Mouse (Mus musculus): Measurements from ENCODE around the gene Lrwd1. TPM values are rescaled to one million over a fixed set of nuclear protein-coding genes. Genes with fewer than 3 reads are reported as not detected.
A peak's percentile ranks its signal among the peaks of the same experiment; 100 is the strongest.

Lrwd1 gene
- polyA plus RNA-seq, 1 experiment from 2014 or later = 37.6 TPM

GRCm38 (mm10) chr5:136084891-136085651 lies 50.8 kb downstream of the Lrwd1 start:
- Histone ChIP-seq H3K36me3 (ENCODE audit: control insufficient read depth, insufficient read depth, low read length) (no peaks in the 10 kb centered on the region), H3K27me3 (ENCODE audit: control insufficient read depth, insufficient read depth, low read depth, low read length) (peaks cover 14% of the 10 kb centered on the region), H3K9ac (ENCODE audit: low read length) (0 out of 2 replicates have a peak overlapping the region, but pooled peaks have one; percentile 19), H3K9me3 (ENCODE audit: control insufficient read depth, low read length) (no peaks in the 10 kb centered on the region), H3K27ac (ENCODE audit: low read length) (no peak overlapping the region), H3K4me3 (ENCODE audit: low read length) (peak overlapping the region; percentile 59), H3K4me1 (replicated peaks; ENCODE audit: control insufficient read depth, insufficient read depth, low read length) (peaks cover 11% of the 10 kb centered on the region; the same call in 1 of the 2 replicates), H3K4me2 (ENCODE audit: low read depth, low read length) (peak overlapping the region; percentile 95)
- ATAC-seq (ENCODE audit: low read depth) = no peak
- 22% methylated on average over 21 of the region's 21 CpGs for WGBS

DNA sequence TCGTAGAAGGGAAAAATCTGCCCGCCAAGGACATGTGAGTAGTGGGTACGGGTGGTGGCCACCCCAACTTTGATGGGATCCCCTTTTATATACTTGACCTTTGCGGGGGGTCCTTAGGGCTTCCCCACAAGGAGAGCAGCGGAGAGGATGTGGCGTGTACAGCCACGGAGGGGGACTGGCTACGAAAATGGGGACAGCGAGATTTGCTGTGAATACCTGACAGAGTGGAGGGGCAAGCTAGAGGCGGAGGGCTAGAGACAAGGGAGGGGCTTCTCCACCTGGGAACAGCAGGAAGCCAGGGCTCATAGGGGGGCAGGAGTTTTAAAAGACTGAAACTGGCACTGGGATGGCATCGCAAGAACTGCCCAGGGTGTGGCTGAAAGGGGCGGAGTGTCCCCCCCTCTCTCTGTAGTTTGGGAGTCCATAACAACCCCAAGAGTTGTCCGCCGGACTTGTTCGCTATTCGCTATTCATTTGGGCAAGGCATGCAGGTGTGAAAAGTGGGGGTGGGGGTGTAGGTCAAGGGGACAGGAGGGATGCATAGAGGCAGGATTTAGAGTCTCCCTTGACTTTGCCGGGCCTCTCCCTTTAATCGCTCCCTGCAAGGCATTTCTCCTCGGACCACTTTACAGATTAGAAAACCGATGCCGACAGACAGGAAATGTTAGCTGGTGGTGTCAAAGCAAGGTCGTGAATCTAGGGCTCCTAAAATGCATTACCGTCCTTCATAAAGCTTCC lies 51.6 kb downstream of the Lrwd1 start:
- Histone ChIP-seq H3K27me3 (ENCODE audit: control insufficient read depth, insufficient read depth, low read depth, low read length) (peaks cover 14% of the 10 kb centered on the region), H3K4me3 (ENCODE audit: low read length) (peak overlapping the region; percentile 59), H3K9ac (ENCODE audit: low read length) (peak overlapping the region; percentile 68), H3K36me3 (ENCODE audit: control insufficient read depth, insufficient read depth, low read length) (no peaks in the 10 kb centered on the region), H3K27ac (ENCODE audit: low read length) (no peak overlapping the region), H3K4me2 (ENCODE audit: low read depth, low read length) (peak overlapping the region; percentile 95), H3K4me1 (replicated peaks; ENCODE audit: control insufficient read depth, insufficient read depth, low read length) (peaks cover 11% of the 10 kb centered on the region; the same call in 1 of the 2 replicates), H3K9me3 (ENCODE audit: control insufficient read depth, low read length) (no peaks in the 10 kb centered on the region)
- 3% methylated on average over 23 of the region's 23 CpGs for WGBS
- peak; percentile 37 for ATAC-seq (ENCODE audit: low read depth)

GRCm38 (mm10) chr5:136083669-136084107 lies 52.2 kb downstream of the Lrwd1 start, which contains the start of gene Rasa4:
Rasa4 (plus strand) TSS chr5:136083916.
- H3K27ac ChIP-seq (ENCODE audit: low read length) = no peak within 1 kb of the TSS
- under 1% methylated on average over 21 of the region's 28 CpGs for WGBS
- peak within 1 kb of the TSS; percentile 68 for H3K9ac ChIP-seq (ENCODE audit: low read length)

DNA sequence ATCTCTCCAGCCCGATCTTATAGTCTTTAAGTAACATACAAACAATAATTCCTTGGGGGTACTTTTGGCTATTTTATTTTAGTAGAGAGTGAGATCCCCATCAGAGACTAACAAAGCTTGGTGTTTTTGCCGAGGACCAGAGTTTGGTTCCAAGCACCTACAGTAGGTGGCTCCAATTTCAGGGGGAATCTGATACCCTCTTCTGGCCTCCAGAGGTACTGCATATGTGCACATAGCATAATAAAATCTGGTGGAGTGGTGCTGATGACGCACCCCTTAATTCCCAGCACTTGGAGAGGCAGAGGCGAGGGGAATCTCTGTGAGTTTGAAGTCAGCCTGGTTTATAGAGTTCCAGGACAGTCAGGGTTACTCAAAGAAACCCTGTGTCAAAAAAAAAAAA lies 53.5 kb downstream of the Lrwd1 start:
- WGBS = 74% methylated on average over 4 of the region's 4 CpGs
- Histone ChIP-seq H3K36me3 (ENCODE audit: control insufficient read depth, insufficient read depth, low read length) (no peaks in the 10 kb centered on the region), H3K4me2 (ENCODE audit: low read depth, low read length) (no peak overlapping the region), H3K4me3 (ENCODE audit: low read length) (no peak overlapping the region), H3K4me1 (replicated peaks; ENCODE audit: control insufficient read depth, insufficient read depth, low read length) (peaks cover 11% of the 10 kb centered on the region; the same call in 1 of the 2 replicates), H3K9me3 (ENCODE audit: control insufficient read depth, low read length) (no peaks in the 10 kb centered on the region), H3K27ac (ENCODE audit: low read length) (no peak overlapping the region), H3K9ac (ENCODE audit: low read length) (no peak overlapping the region), H3K27me3 (ENCODE audit: control insufficient read depth, insufficient read depth, low read depth, low read length) (peaks cover 14% of the 10 kb centered on the region)
- no peak for ATAC-seq (ENCODE audit: low read depth)

More at GRCm38 (mm10) chr5:136083669-136084107, 52.2 kb downstream of the Lrwd1 start, which contains the start of gene Rasa4:
- H3K4me3 ChIP-seq (ENCODE audit: low read length) = peak within 1 kb of the TSS; percentile 59
- H3K4me1 ChIP-seq (replicated peaks; ENCODE audit: control insufficient read depth, insufficient read depth, low read length) = peaks cover 11% of the 10 kb centered on the region; the same call in 1 of the 2 replicates
- peak within 1 kb of the TSS; percentile 95 for H3K4me2 ChIP-seq (ENCODE audit: low read depth, low read length)
- ATAC-seq (ENCODE audit: low read depth) = peak; percentile 99
- H3K36me3 ChIP-seq (ENCODE audit: control insufficient read depth, insufficient read depth, low read length) = no peaks in the 10 kb centered on the region
- H3K9me3 ChIP-seq (ENCODE audit: control insufficient read depth, low read length) = no peaks in the 10 kb centered on the region
- H3K27me3 ChIP-seq (ENCODE audit: control insufficient read depth, insufficient read depth, low read depth, low read length) = peaks cover 14% of the 10 kb centered on the region

GRCm38 (mm10) chr5:136078136-136078535 lies 57.7 kb downstream of the Lrwd1 start:
- Histone ChIP-seq H3K27ac (ENCODE audit: low read length) (no peak overlapping the region), H3K9me3 (ENCODE audit: control insufficient read depth, low read length) (no peaks in the 10 kb centered on the region), H3K36me3 (ENCODE audit: control insufficient read depth, insufficient read depth, low read length) (no peaks in the 10 kb centered on the region), H3K9ac (ENCODE audit: low read length) (no peak overlapping the region), H3K27me3 (ENCODE audit: control insufficient read depth, insufficient read depth, low read depth, low read length) (no peaks in the 10 kb centered on the region), H3K4me1 (replicated peaks; ENCODE audit: control insufficient read depth, insufficient read depth, low read length) (0 out of 2 replicates have a peak, but pooled peaks cover 2% of the 10 kb centered on the region), H3K4me3 (ENCODE audit: low read length) (no peak overlapping the region), H3K4me2 (ENCODE audit: low read depth, low read length) (no peak overlapping the region)
- no peak for ATAC-seq (ENCODE audit: low read depth)
- WGBS = 90% methylated on average over 5 of the region's 5 CpGs

- H3K27me3 ChIP-seq (ENCODE audit: control insufficient read depth, insufficient read depth, low read depth, low read length) = no peaks in the 10 kb centered on the region
- H3K4me3 ChIP-seq (ENCODE audit: low read length) = no peak overlapping the region
- ATAC-seq (ENCODE audit: low read depth) = no peak
- H3K4me2 ChIP-seq (ENCODE audit: low read depth, low read length) = no peak overlapping the region
- H3K27ac ChIP-seq (ENCODE audit: low read length) = no peak overlapping the region
- no peak overlapping the region for H3K9ac ChIP-seq (ENCODE audit: low read length)
- H3K36me3 ChIP-seq (ENCODE audit: control insufficient read depth, insufficient read depth, low read length) = no peaks in the 10 kb centered on the region
- no peaks in the 10 kb centered on the region for H3K9me3 ChIP-seq (ENCODE audit: control insufficient read depth, low read length)
- 0 out of 2 replicates have a peak, but pooled peaks cover 2% of the 10 kb centered on the region for H3K4me1 ChIP-seq (replicated peaks; ENCODE audit: control insufficient read depth, insufficient read depth, low read length)
- 73% methylated on average over 9 of the region's 9 CpGs for WGBS
Observed at GRCm38 (mm10) chr5:136077001-136077550, 58.8 kb downstream of the Lrwd1 start.

DNA sequence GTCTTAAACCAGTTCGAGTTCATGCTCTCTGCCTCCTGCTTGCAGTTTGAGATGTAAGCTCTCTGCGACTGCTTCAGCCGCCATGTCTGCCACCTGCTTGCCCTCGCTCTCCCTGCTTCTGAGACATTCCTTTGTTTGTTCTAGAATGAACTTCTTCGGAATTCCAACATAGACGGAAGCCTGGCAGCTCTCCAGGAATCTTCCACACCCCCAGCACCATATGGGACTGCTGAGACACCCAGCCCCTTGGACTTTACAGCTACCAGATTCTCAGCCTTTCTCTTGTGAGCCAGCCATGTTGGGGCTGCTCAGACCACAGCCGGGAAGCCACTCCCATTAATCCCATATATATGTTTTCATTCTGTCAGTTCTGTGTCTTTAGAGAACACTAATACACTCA lies 59.6 kb downstream of the Lrwd1 start:
- H3K4me1 ChIP-seq (replicated peaks; ENCODE audit: control insufficient read depth, insufficient read depth, low read length) = 0 out of 2 replicates have a peak, but pooled peaks cover 2% of the 10 kb centered on the region
- H3K27ac ChIP-seq (ENCODE audit: low read length) = no peak overlapping the region
- H3K4me2 ChIP-seq (ENCODE audit: low read depth, low read length) = no peak overlapping the region
- ATAC-seq (ENCODE audit: low read depth) = no peak
- no peaks in the 10 kb centered on the region for H3K9me3 ChIP-seq (ENCODE audit: control insufficient read depth, low read length)
- H3K27me3 ChIP-seq (ENCODE audit: control insufficient read depth, insufficient read depth, low read depth, low read length) = no peaks in the 10 kb centered on the region
- 19% methylated on average over 7 of the region's 7 CpGs for whole genome bisulfite sequencing
- no peak overlapping the region for H3K9ac ChIP-seq (ENCODE audit: low read length)
- H3K4me3 ChIP-seq (ENCODE audit: low read length) = no peak overlapping the region
- H3K36me3 ChIP-seq (ENCODE audit: control insufficient read depth, insufficient read depth, low read length) = no peaks in the 10 kb centered on the region

DNA sequence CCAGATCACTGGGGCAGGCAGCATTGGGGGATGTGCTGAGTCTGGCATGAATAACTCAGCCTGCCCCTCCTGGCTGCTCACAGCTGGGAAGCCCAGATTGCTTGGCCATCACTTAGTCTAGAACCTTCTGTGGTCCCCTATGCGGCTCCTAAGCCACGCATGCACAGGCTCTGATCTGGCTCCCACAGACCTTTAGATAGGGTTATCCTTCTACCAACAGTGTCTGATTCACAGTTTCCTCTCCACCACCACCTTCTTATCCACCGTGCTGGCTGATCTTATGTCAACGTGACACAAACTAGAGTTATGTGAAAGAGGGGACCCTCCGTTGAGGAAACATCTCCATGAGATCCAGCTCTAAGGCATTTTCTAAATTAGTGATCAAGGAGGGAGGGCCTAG lies 60.8 kb downstream of the Lrwd1 start:
- 0 out of 2 replicates have a peak, but pooled peaks cover 2% of the 10 kb centered on the region for H3K4me1 ChIP-seq (replicated peaks; ENCODE audit: control insufficient read depth, insufficient read depth, low read length)
- WGBS = 77% methylated on average over 5 of the region's 5 CpGs
- no peak overlapping the region for H3K9ac ChIP-seq (ENCODE audit: low read length)
- H3K4me2 ChIP-seq (ENCODE audit: low read depth, low read length) = no peak overlapping the region
- no peaks in the 10 kb centered on the region for H3K36me3 ChIP-seq (ENCODE audit: control insufficient read depth, insufficient read depth, low read length)
- H3K9me3 ChIP-seq (ENCODE audit: control insufficient read depth, low read length) = no peaks in the 10 kb centered on the region
- no peaks in the 10 kb centered on the region for H3K27me3 ChIP-seq (ENCODE audit: control insufficient read depth, insufficient read depth, low read depth, low read length)
- no peak for ATAC-seq (ENCODE audit: low read depth)
- no peak overlapping the region for H3K27ac ChIP-seq (ENCODE audit: low read length)
- H3K4me3 ChIP-seq (ENCODE audit: low read length) = no peak overlapping the region

DNA sequence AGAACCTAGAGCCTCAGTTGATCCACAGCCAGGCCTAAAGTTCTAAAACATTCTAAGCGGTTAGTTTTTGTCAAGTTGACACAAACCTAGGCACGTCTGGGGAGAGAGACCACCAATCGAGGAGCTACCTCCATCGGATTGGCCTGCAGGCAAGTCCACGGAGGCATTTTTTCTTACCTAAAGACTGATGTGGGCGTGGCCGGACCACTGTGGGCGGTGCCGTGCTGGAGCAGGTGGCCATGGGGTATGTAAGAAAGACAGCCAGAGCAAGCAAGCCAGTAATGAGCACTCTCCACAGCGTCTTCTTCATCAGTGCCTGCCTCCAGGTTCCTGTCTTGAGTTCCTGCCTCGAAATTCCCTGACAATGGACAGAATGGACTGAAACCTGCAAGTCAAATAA lies 62.3 kb downstream of the Lrwd1 start:
- Histone ChIP-seq H3K4me3 (ENCODE audit: low read length) (no peak overlapping the region), H3K36me3 (ENCODE audit: control insufficient read depth, insufficient read depth, low read length) (no peaks in the 10 kb centered on the region), H3K4me1 (replicated peaks; ENCODE audit: control insufficient read depth, insufficient read depth, low read length) (0 out of 2 replicates have a peak, but pooled peaks cover 2% of the 10 kb centered on the region), H3K9me3 (ENCODE audit: control insufficient read depth, low read length) (no peaks in the 10 kb centered on the region), H3K4me2 (ENCODE audit: low read depth, low read length) (no peak overlapping the region), H3K9ac (ENCODE audit: low read length) (no peak overlapping the region), H3K27ac (ENCODE audit: low read length) (no peak overlapping the region), H3K27me3 (ENCODE audit: control insufficient read depth, insufficient read depth, low read depth, low read length) (no peaks in the 10 kb centered on the region)
- no peak for ATAC-seq (ENCODE audit: low read depth)
- 58% methylated on average over 11 of the region's 11 CpGs for WGBS
